Mouse (Mus musculus): Measurements from ENCODE around the gene BC049352. TPM values are rescaled to one million over a fixed set of nuclear protein-coding genes. Genes with fewer than 3 reads are reported as not detected.

The BC049352 gene
- polyA plus RNA-seq, 2 experiments, result 0.04 to 0.11 TPM

DNA sequence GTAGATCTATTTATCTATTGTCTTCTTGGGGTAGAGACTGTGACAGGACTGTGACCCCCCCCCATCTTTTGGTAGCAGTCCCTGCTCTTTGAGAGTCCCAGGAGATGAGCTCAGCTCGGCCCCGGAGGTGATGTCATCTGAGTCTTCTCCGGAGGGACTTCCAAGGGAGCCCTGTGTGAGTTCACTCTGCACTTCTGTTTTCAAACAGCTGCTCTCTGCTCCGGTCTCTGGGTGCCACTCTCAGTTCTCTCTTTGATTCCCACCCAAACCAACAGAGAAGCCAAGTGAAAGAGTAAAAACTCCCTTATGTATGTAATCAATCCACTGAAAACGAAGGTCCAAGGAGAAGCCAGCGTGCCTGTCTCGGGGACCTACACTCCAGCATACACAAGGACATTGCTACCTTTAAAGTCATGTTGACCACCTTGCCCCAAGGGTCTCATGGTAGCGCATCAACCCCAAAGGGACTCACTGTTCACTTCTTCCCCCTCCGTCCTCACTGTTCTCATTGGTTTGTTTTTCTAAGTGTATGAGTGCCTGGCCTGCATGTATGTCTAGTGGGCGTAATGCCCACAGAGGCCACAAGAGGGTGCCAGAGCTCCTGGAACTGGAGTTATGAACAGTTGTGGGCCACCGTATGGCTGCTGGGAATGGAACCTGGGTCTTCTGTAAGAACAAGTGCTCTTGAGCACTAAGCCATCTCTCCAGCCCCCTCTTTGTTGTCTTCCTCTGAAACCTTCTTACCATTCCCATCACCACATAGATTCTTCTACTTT lies 117.6 kb downstream of the BC049352 start:
- H3K27ac ChIP-seq, result no peak overlapping the region
- 65% methylated on average over 11 of the region's 11 CpGs for WGBS (ENCODE audit: insufficient replicate concordance)

More for the DNA sequence above, 117.6 kb downstream of the BC049352 start:
- TF ChIP-seq CTCF (IDR thresholded peaks at IDR 0.05; ENCODE audit: low read depth) (peak; percentile 88), EP300 (IDR thresholded peaks at IDR 0.05; ENCODE audit: low read depth) (no peak)
- Histone ChIP-seq H3K9ac (replicated peaks) (no peak overlapping the region), H3K27me3 (ENCODE audit: control insufficient read depth, insufficient read depth, low read length) (no peaks in the 10 kb centered on the region), H3K9me3 (ENCODE audit: control insufficient read depth, low read length) (no peaks in the 10 kb centered on the region), H3K36me3 (replicated peaks; ENCODE audit: control insufficient read depth, insufficient read depth, low read depth) (no peaks in the 10 kb centered on the region), H3K4me1 (replicated peaks; ENCODE audit: control insufficient read depth in 2 of 2, insufficient read depth in 2 of 2, low read length in 1 of 2) (peaks cover 0 to 13% of the 10 kb centered on the region in 2 experiments; a peak in 2 of 4 replicates), H3K4me3 (ENCODE audit: insufficient read depth in 1 of 2, low read depth in 2 of 2, low read length in 2 of 2) (no peak overlapping the region), H3K4me2 (ENCODE audit: low read depth) (no peak overlapping the region)
- no peak for ATAC-seq (ENCODE audit: insufficient read depth)
- DNase-seq (ENCODE audit: low read depth in 3 of 3, low spot score in 3 of 3), result peak; percentile 12 to 36 (median 16)

Small RNAs within 50 kb of the gene (microRNA-seq; reads per million reads assigned to microRNA genes)
- gene Mir7086, result not detected

Other genes with a start within 250 kb of the BC049352 start
- 6.1 and 7.6 TPM in 2 replicates for gene Ube4a, start 216.4 kb upstream of the BC049352 start, polyA plus RNA-seq (2012; rRNA removed)
- 11.6 and 13.1 TPM in 2 replicates for gene Ube4a, start 216.4 kb upstream of the BC049352 start, polyA plus RNA-seq (2014; fragmentation: Nextera tagmentation; extraction: Ambion mirVana)
- 0.09 and 0.26 TPM in 2 replicates for gene Cd3g, start 201.6 kb upstream of the BC049352 start, polyA plus RNA-seq (2012; rRNA removed)
- gene Cd3g, start 201.6 kb upstream of the BC049352 start, polyA plus RNA-seq (2014; fragmentation: Nextera tagmentation; extraction: Ambion mirVana), result 0.25 and 0.51 TPM in 2 replicates
- 0.02 TPM in 1 of 2 replicates, not detected in the other for gene Cd3d, start 200.2 kb upstream of the BC049352 start, polyA plus RNA-seq (2012; rRNA removed)
- 0.32 TPM in 1 of 2 replicates, not detected in the other for gene Cd3d, start 200.2 kb upstream of the BC049352 start, polyA plus RNA-seq (2014; fragmentation: Nextera tagmentation; extraction: Ambion mirVana)
- gene Cd3e, start 172.4 kb upstream of the BC049352 start, polyA plus RNA-seq (2012; rRNA removed), result not detected in 2 replicates
- not detected in 2 replicates for gene Cd3e, start 172.4 kb upstream of the BC049352 start, polyA plus RNA-seq (2014; fragmentation: Nextera tagmentation; extraction: Ambion mirVana)
- gene Mpzl2, start 142.2 kb upstream of the BC049352 start, polyA plus RNA-seq (2012; rRNA removed), result 4.4 and 4.9 TPM in 2 replicates
- 3.1 and 4.7 TPM in 2 replicates for gene Mpzl2, start 142.2 kb upstream of the BC049352 start, polyA plus RNA-seq (2014; fragmentation: Nextera tagmentation; extraction: Ambion mirVana)
- 0.33 and 0.44 TPM in 2 replicates for gene Mpzl3, start 126.8 kb upstream of the BC049352 start, polyA plus RNA-seq (2012; rRNA removed)
- 0.51 and 1.0 TPM in 2 replicates for gene Mpzl3, start 126.8 kb upstream of the BC049352 start, polyA plus RNA-seq (2014; fragmentation: Nextera tagmentation; extraction: Ambion mirVana)
- gene Jaml, start 102.8 kb upstream of the BC049352 start, polyA plus RNA-seq (2012; rRNA removed), result 0.03 and 0.09 TPM in 2 replicates
- 0.21 and 0.25 TPM in 2 replicates for gene Jaml, start 102.8 kb upstream of the BC049352 start, polyA plus RNA-seq (2014; fragmentation: Nextera tagmentation; extraction: Ambion mirVana)
- 0.13 and 0.15 TPM in 2 replicates for gene Scn2b, start 64.2 kb upstream of the BC049352 start, polyA plus RNA-seq (2012; rRNA removed)
- 0.08 and 0.10 TPM in 2 replicates for gene Scn2b, start 64.2 kb upstream of the BC049352 start, polyA plus RNA-seq (2014; fragmentation: Nextera tagmentation; extraction: Ambion mirVana)
- 0.03 and 0.06 TPM in 2 replicates for gene Scn4b, start 43.6 kb upstream of the BC049352 start, polyA plus RNA-seq (2012; rRNA removed)
- gene Scn4b, start 43.6 kb upstream of the BC049352 start, polyA plus RNA-seq (2014; fragmentation: Nextera tagmentation; extraction: Ambion mirVana), result 0.01 TPM in 1 of 2 replicates, not detected in the other
- 0.06 and 0.12 TPM in 2 replicates for gene Tmprss4, start 22.1 kb downstream of the BC049352 start, polyA plus RNA-seq (2012; rRNA removed)
- gene Tmprss4, start 22.1 kb downstream of the BC049352 start, polyA plus RNA-seq (2014; fragmentation: Nextera tagmentation; extraction: Ambion mirVana), result 0.05 TPM in 1 of 2 replicates, not detected in the other
- gene Il10ra, start 87.1 kb downstream of the BC049352 start, polyA plus RNA-seq (2012; rRNA removed), result 1.2 and 1.4 TPM in 2 replicates
- gene Il10ra, start 87.1 kb downstream of the BC049352 start, polyA plus RNA-seq (2014; fragmentation: Nextera tagmentation; extraction: Ambion mirVana), result 1.2 and 1.3 TPM in 2 replicates
- not detected in 2 replicates for gene Tmprss13, start 137.1 kb downstream of the BC049352 start, polyA plus RNA-seq (2012; rRNA removed)
- not detected in 2 replicates for gene Tmprss13, start 137.1 kb downstream of the BC049352 start, polyA plus RNA-seq (2014; fragmentation: Nextera tagmentation; extraction: Ambion mirVana)
- gene Fxyd6, start 188.2 kb downstream of the BC049352 start, polyA plus RNA-seq (2012; rRNA removed), result 0.89 and 1.1 TPM in 2 replicates
- gene Fxyd6, start 188.2 kb downstream of the BC049352 start, polyA plus RNA-seq (2014; fragmentation: Nextera tagmentation; extraction: Ambion mirVana), result 0.42 and 0.72 TPM in 2 replicates
- gene Fxyd2, start 217.7 kb downstream of the BC049352 start, polyA plus RNA-seq (2012; rRNA removed), result 0.50 and 0.95 TPM in 2 replicates
- 0.55 and 0.76 TPM in 2 replicates for gene Fxyd2, start 217.7 kb downstream of the BC049352 start, polyA plus RNA-seq (2014; fragmentation: Nextera tagmentation; extraction: Ambion mirVana)
- 0.02 TPM in 1 of 2 replicates, not detected in the other for gene Dscaml1, start 244.6 kb downstream of the BC049352 start, polyA plus RNA-seq (2012; rRNA removed)
- not detected in 2 replicates for gene Dscaml1, start 244.6 kb downstream of the BC049352 start, polyA plus RNA-seq (2014; fragmentation: Nextera tagmentation; extraction: Ambion mirVana)